Mouse (Mus musculus) embryonic fibroblast, embryonic 13.5 days (primary cell): ENCODE data around the gene Mrto4. TPM values are rescaled to one million over a fixed set of nuclear protein-coding genes. Genes with fewer than 3 reads are reported as not detected.

Source experiments
- H3K27ac ChIP-seq: 2 replicates; pipeline ENCODE4 v1.5.1; 2012; ENCODE audit warnings: low read length, control low read depth, inconsistent platforms; ENCODE audit not compliant: insufficient read depth
- H3K4me1 ChIP-seq: 2 replicates; pipeline ENCODE4 v1.6.1; 2011; ENCODE audit warnings: low read length; ENCODE audit not compliant: control insufficient read depth, insufficient read depth
- H3K4me3 ChIP-seq: 2 replicates; pipeline ENCODE4 v1.5.1; 2011; ENCODE audit warnings: mild to moderate bottlenecking, control low read depth, low read length; ENCODE audit not compliant: insufficient read depth
- CTCF ChIP-seq: IDR thresholded peaks from 2 replicates; pipeline ENCODE4 v1.5.1; 2011; ENCODE audit warnings: mild to moderate bottlenecking, control low read depth, low read length, moderate library complexity, borderline replicate concordance; ENCODE audit not compliant: insufficient read depth
- POLR2A ChIP-seq: IDR thresholded peaks from 2 replicates; pipeline ENCODE4 v1.6.1; 2011; ENCODE audit warnings: low read depth, mild to moderate bottlenecking, control low read depth, low read length, moderate library complexity
- polyA plus RNA-seq: library from polyadenylated mRNA; stranded (reverse); fragments of >200 nt; gene quantifications from 2 replicates; pipeline ENCODE4 v1.2.4, GENCODE M21; 2011; ENCODE audit warnings: low read depth; ENCODE audit not compliant: missing spikeins, insufficient read length

Mrto4 gene
- polyA plus RNA-seq, 1 experiment = 50.6 TPM

DNA sequence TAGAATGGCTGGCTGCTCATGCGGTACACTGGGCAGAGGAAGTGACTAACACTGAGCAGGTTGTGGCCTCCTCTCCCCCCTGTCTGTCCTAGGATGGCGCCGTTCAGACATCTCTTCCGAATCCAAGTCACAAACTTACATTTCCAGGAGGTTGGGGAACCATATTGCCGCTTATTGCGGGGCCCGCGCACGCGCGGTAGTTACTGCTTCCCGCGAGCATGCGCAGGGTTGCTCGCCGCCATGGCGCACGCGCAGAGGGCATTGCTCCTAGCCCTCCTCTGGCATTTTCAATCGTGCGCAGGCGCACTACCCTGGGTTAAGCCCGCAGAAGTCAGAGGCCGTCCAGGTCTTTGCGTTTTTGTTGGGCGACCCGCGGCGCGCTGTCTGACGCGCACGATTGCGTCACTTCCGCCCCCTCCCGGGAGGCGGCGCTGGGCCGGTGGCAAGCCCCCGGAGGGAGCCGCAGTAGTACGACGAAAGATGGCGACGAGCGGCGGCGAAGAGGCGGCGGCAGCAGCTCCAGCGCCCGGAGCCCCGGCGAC lies 27.9 kb upstream of the Mrto4 start:
- H3K4me1 ChIP-seq = peaks cover 8% of the 10 kb centered on the region
- H3K27ac ChIP-seq = peak overlapping the region; percentile 93
- peak overlapping the region; percentile 98 for H3K4me3 ChIP-seq
- TF ChIP-seq CTCF (no peak), POLR2A (peak; percentile 77)

GRCm38 (mm10) chr4:139379719-139380118 lies 27.3 kb upstream of the Mrto4 start:
- TF ChIP-seq CTCF (no peak), POLR2A (no peak)
- H3K4me1 ChIP-seq = peaks cover 8% of the 10 kb centered on the region
- H3K4me3 ChIP-seq = peak overlapping the region; percentile 94
- peak overlapping the region; percentile 93 for H3K27ac ChIP-seq

DNA sequence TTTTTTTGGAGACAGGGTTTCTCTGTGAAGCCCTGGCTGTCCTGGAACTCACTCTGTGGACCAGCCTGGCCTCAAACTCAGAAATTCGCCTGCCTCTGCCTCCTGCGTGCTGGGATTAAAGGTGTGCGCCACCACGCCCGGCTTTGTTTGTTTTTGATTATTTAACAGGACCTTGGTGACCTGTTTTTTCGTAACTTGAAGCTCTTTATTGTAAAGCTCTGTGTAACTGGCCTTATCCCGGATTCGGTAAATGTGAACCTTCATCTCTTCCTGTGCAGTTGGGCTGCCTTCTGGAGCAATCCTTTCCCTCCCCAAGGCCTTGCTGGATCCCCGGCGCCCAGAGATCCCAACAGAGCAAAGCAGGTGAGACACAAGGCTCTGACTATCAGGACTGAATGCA lies 21.2 kb upstream of the Mrto4 start:
- TF ChIP-seq POLR2A (no peak), CTCF (no peak)
- no peak overlapping the region for H3K4me3 ChIP-seq

GRCm38 (mm10) chr4:139373130-139373529 lies 20.8 kb upstream of the Mrto4 start:
- H3K4me1 ChIP-seq = no peaks in the 10 kb centered on the region
- H3K4me3 ChIP-seq = no peak overlapping the region
- no peak overlapping the region for H3K27ac ChIP-seq
- TF ChIP-seq CTCF = no peak

More for the DNA sequence above, 21.2 kb upstream of the Mrto4 start:
- Histone ChIP-seq H3K4me1 (no peaks in the 10 kb centered on the region), H3K27ac (no peak overlapping the region)

- no peak for TF ChIP-seq CTCF
- no peak for TF ChIP-seq POLR2A
- H3K4me1 ChIP-seq = no peaks in the 10 kb centered on the region
Measured at GRCm38 (mm10) chr4:139368038-139368437, 15.7 kb upstream of the Mrto4 start.

DNA sequence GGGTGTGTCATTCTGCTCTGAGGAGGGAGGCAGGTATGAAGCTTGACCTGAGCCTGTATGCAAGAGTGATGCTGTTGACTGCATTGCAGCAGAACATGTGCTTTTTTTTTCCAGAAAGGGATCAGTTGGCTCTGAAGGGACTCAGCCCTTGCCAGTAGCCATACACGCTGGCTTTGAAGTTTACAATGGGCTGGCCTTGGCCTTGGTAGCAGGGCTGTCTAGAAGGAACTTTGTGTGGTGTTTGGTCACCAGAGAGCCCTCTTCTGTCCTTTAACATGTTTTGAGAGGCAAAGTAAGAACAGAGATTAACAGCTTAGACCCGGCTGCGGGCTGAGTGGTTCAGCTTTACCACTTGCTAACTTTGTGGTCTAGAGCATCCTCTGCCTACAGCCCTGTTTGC lies 15.0 kb upstream of the Mrto4 start:
- Histone ChIP-seq H3K4me3 (no peak overlapping the region), H3K4me1 (no peaks in the 10 kb centered on the region), H3K27ac (no peak overlapping the region)
- TF ChIP-seq CTCF (no peak), POLR2A (no peak)

More at GRCm38 (mm10) chr4:139368038-139368437, 15.7 kb upstream of the Mrto4 start:
- Histone ChIP-seq H3K27ac (no peak overlapping the region), H3K4me3 (no peak overlapping the region)

GRCm38 (mm10) chr4:139360761-139361548 lies 8.6 kb upstream of the Mrto4 start:
- Histone ChIP-seq H3K27ac (no peak overlapping the region), H3K4me1 (no peaks in the 10 kb centered on the region), H3K4me3 (no peak overlapping the region)
- TF ChIP-seq CTCF (no peak), POLR2A (no peak)

GRCm38 (mm10) chr4:139357211-139357610 lies 4.8 kb upstream of the Mrto4 start:
- no peak overlapping the region for H3K27ac ChIP-seq
- no peak for TF ChIP-seq POLR2A
- TF ChIP-seq CTCF = no peak
- no peak overlapping the region for H3K4me3 ChIP-seq
- no peaks in the 10 kb centered on the region for H3K4me1 ChIP-seq

DNA sequence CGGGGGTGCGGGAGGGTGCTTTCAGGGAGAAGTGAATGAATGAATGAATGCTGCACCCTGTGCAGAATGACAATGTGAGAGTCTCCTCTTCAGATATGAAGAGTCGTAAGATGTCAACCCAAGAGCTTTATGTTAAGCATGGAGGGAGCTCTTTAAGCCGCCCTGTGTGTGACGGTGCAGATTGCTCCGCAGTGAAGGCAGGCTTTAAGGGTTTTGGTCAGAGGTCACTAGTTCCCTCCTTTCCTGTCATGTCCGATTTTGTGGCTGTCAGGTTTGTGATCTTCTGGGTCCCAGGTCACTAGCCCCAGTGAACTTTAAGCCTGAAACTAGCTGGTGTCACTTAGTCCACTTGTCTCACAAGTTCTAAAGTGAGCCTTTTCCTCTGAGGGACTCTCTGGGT lies 456 bp upstream of the Mrto4 start:
- TF ChIP-seq POLR2A (no peak), CTCF (no peak)
- peak overlapping the region; percentile 93 for H3K27ac ChIP-seq
- H3K4me3 ChIP-seq = peak overlapping the region; percentile 94
- peaks cover 8% of the 10 kb centered on the region; the same call in 1 of the 2 replicates for H3K4me1 ChIP-seq

DNA sequence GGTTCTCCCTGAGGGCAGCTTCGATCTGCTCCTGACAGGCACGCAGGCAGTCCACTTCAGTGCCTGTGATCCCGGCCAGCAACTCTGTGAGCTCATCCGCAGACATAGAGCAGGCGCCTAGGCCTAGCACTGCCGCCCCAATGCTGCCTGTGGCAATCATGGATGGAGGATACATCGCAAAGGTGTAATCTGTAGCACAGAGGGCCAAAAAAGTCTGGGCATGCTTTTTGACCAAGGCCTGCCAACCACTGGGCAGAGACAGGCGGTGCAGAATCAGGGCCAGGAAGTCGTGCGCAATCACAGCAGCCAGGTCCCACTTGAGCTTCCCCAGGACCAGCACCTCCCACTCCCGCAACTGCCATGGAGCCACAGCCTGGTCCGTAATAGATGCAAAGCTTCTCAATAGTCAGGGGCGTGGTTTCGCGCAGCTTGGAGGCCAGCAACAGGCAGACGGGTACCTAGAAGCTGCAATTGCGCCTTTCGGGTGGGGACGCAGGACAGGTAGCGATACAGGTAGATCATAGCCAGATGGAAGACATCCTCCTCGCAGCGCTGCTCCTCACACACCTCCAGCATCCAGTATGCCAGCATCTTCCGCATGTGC lies 6.9 kb downstream of the Mrto4 start:
- no peak overlapping the region for H3K4me3 ChIP-seq
- no peak for TF ChIP-seq POLR2A
- no peak for TF ChIP-seq CTCF
- peaks cover 2% of the 10 kb centered on the region; the same call in 1 of the 2 replicates for H3K4me1 ChIP-seq
- no peak overlapping the region for H3K27ac ChIP-seq
